Mouse (Mus musculus) hindbrain, postnatal 0 days (tissue): ENCODE data around the gene Pth2. TPM values are rescaled to one million over a fixed set of nuclear protein-coding genes. Genes with fewer than 3 reads are reported as not detected.
"Not testable (repeated sequence)": the region's sequence is repeated elsewhere in the genome, so short reads cannot be mapped to it uniquely, and the experiment has no call there.

Experiments used
- ATAC-seq: fragments of 200-750 bp; cut with Nextera tagmentation; 2 replicates; pipeline ENCODE4 v1.8.0; 2017; ENCODE audit warnings: mild to moderate bottlenecking, moderate TSS enrichment, moderate library complexity
- DNase-seq: peaks from one replicate; pipeline ENCODE4 v3.0.0-alpha.2; 2015; ENCODE audit warnings: low spot score
- H3K27ac ChIP-seq: fragments of 300-500 bp; sonication (generic); 2 replicates; pipeline ENCODE4 v1.5.1; 2014; ENCODE audit warnings: mild to moderate bottlenecking
- H3K27me3 ChIP-seq: fragments of 300-500 bp; sonication (generic); 2 replicates; pipeline ENCODE4 v1.6.1; 2014; ENCODE audit warnings: low read length, mixed read lengths; ENCODE audit not compliant: insufficient read depth
- H3K36me3 ChIP-seq: fragments of 300-500 bp; sonication (generic); 2 replicates; pipeline ENCODE4 v1.6.1; 2014; ENCODE audit warnings: low read length, mixed read lengths; ENCODE audit not compliant: insufficient read depth
- H3K4me1 ChIP-seq: fragments of 300-500 bp; sonication (generic); 2 replicates; pipeline ENCODE4 v1.6.1; 2014; ENCODE audit warnings: antibody characterized with exemption, low read length, mixed read lengths; ENCODE audit not compliant: insufficient read depth
- H3K4me2 ChIP-seq: fragments of 300-500 bp; sonication (generic); 2 replicates; pipeline ENCODE4 v1.6.1; 2014; ENCODE audit warnings: low read depth, mild to moderate bottlenecking, low read length, moderate library complexity, mixed read lengths
- H3K4me3 ChIP-seq: fragments of 300-500 bp; sonication (generic); 2 replicates; pipeline ENCODE4 v1.5.1; 2014; ENCODE audit warnings: low read length
- H3K9ac ChIP-seq: fragments of 300-500 bp; sonication (generic); replicated peaks from 2 replicates; pipeline ENCODE4 v1.6.1; 2014; ENCODE audit warnings: mild to moderate bottlenecking, low read length, moderate library complexity, mixed read lengths
- H3K9me3 ChIP-seq: fragments of 300-500 bp; sonication (generic); 2 replicates; pipeline ENCODE4 v1.6.1; 2016; ENCODE audit warnings: low read length, mixed read lengths
- CTCF ChIP-seq: IDR thresholded peaks from 2 replicates; pipeline ENCODE4 v1.5.1; 2016; ENCODE audit warnings: antibody characterized with exemption, control low read depth, low read depth
- WGBS: fragments of 180-500 bp; shearing (Covaris S2); extraction: QIAGEN DNeasy Blood & Tissue Kit; methylation state at CpG from one replicate; pipeline ENCODE4 v1.1.7; 2014; 5-methylcytosine and 5-hydroxymethylcytosine counted together
- polyA plus RNA-seq: library from polyadenylated mRNA; unstranded; fragments of >200 nt; fragmentation: Nextera tagmentation; extraction: Ambion mirVana; gene quantifications from 2 replicates; pipeline ENCODE4 v1.2.1, GENCODE M21; 2015
- total RNA-seq: library from RNA; depleted of rRNA; stranded (reverse); fragments of >200 nt; gene quantifications from 2 replicates; pipeline ENCODE4 v1.2.3, GENCODE M21; 2014

Gene Pth2
- total and polyA plus RNA-seq, 2 experiments from 2014 or later: 2.1 TPM; not detected in 1

DNA sequence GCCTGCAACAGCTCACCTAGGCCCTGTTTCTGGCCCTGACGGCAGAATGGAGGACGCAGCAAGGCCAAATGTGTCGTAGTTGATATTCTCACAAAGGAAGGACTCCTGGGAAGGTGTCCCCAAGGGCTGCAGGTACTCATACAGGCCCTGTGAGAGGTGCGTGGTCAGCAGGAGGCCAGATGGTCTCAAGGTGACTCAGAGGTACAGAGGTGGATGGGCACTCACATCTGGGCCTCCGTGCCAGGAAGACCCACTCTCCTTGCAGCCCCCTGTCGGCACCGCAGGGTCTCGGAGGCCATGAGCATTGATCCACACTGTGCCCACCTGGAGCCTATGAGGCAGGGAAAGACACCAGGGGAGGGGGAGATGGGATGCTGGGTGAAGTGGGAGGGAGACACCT lies 35.3 kb upstream of the Pth2 start:
- Histone ChIP-seq H3K27me3 (no peaks in the 10 kb centered on the region), H3K9me3 (no peaks in the 10 kb centered on the region), H3K4me2 (no peak overlapping the region), H3K4me3 (no peak overlapping the region), H3K9ac (no peak overlapping the region), H3K36me3 (no peaks in the 10 kb centered on the region; the same call in 1 of the 2 replicates), H3K27ac (no peak overlapping the region), H3K4me1 (no peaks in the 10 kb centered on the region)
- WGBS: 93% methylated on average over 8 of the region's 8 CpGs
- ATAC-seq (no peak), DNase-seq (no peak)
- TF ChIP-seq CTCF: no peak

DNA sequence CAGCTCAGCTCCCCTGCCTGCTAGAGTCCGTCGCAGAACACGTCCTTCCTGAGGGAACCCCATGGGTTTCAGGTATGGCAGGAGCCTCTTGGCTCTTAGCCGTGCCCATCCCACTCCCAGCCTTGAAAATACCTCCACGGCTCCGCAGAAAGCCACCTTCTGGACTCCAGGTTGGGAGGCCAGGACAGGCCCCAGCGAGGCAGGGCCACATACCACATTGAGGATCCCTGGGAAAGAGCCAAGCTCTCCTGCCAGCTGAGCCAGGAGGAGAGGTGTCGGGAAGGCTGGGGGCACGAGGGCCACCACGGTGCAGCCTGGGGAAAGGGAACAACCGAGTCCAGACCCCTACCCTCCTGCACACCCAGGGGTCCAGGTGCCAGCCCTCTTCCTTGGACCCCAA lies 33.5 kb upstream of the Pth2 start:
- no peak overlapping the region for H3K9ac ChIP-seq

DNA sequence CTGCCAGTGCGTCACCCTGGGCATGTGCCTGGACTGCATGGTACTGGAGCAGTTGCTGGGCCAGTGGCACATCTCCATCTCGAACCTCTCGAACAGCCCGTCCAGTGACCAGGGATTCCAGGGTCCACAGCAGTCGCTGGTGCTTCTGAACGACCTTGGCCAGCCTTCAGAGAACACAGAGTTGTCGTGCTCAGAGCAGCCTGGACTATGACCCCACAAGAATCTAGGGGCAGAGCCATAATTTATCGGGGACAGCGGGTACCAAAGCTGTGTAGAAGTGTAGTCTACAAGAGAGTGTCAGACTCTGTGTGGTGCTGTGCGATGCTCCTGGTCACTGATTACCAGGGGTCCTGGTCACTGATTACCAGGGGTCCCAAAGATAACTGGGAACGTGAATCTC lies 32.9 kb upstream of the Pth2 start:
- Histone ChIP-seq H3K4me2 (no peak overlapping the region), H3K27me3 (no peaks in the 10 kb centered on the region), H3K9ac (no peak overlapping the region), H3K4me3 (no peak overlapping the region), H3K9me3 (no peaks in the 10 kb centered on the region), H3K36me3 (no peaks in the 10 kb centered on the region; the same call in 1 of the 2 replicates), H3K4me1 (no peaks in the 10 kb centered on the region), H3K27ac (no peak overlapping the region)
- TF ChIP-seq CTCF: no peak
- ATAC-seq (no peak), DNase-seq (no peak)
- WGBS: 87% methylated on average over 11 of the region's 11 CpGs

More for the DNA sequence above, 33.5 kb upstream of the Pth2 start:
- Histone ChIP-seq H3K36me3 (no peaks in the 10 kb centered on the region; the same call in 1 of the 2 replicates), H3K9me3 (no peaks in the 10 kb centered on the region), H3K4me1 (no peaks in the 10 kb centered on the region), H3K27me3 (no peaks in the 10 kb centered on the region), H3K4me3 (no peak overlapping the region), H3K27ac (no peak overlapping the region), H3K4me2 (no peak overlapping the region)
- ATAC-seq (no peak), DNase-seq (no peak)
- 91% methylated on average over 11 of the region's 11 CpGs for WGBS
- no peak for TF ChIP-seq CTCF

DNA sequence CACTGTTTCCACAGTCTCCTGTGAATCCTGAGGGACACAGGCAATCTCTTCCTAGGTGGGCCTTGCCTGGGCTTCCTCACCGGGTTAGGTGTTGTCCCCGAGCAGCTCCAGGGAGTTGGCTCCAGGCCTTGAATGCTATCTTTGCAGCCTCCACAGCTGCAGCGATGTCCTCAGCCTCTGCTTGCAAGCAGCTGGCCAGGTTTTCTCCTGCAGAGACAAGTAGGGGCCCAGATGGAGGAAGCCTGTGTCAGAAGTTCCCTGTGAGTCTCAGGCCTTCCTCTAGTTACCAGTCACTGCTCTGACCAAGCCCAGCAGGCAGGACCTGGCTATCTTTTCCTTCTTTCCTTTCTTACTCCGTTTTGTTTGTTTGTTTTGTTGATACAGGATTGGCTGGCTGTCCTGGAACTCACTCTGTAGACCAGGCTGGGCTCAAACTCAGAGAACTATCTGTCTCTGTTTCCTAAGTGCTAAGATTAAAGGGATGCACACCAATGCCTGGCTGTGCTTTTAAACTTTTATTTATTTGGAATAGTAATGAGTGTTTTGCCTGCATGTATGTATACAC lies 32.2 kb upstream of the Pth2 start:
- 62% methylated on average over 4 of the region's 4 CpGs for WGBS
- H3K9ac ChIP-seq: no peak overlapping the region
- ATAC-seq (no peak), DNase-seq (no peak)
- peaks cover 3% of the 10 kb centered on the region; the same call in 1 of the 2 replicates for H3K4me1 ChIP-seq
- no peak overlapping the region for H3K27ac ChIP-seq
- TF ChIP-seq CTCF: no peak
- H3K27me3 ChIP-seq: no peaks in the 10 kb centered on the region
- no peak overlapping the region for H3K4me3 ChIP-seq
- H3K9me3 ChIP-seq: no peaks in the 10 kb centered on the region
- no peaks in the 10 kb centered on the region; the same call in 1 of the 2 replicates for H3K36me3 ChIP-seq
- H3K4me2 ChIP-seq: no peak overlapping the region

DNA sequence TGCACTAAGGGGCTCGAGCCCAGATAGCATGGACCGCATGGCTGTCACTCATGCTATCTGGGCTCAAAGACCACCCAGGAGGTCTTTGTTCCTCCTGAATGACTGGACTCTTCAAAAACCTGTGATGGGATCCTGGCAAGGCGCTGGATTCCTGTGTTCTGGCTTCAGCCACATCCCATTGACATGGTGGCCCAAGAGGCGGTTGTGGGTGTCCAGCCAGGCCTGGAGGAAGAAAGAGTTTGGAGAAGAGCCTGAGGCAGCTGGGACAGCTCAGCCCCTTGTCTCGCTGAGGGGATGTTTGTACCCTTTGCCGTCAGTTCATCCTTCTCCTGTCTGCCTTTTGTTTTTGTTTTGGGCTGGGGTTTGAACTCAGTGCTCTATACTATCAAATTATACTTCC lies 31.2 kb upstream of the Pth2 start:
- WGBS: 29% methylated on average over 6 of the region's 6 CpGs

DNA sequence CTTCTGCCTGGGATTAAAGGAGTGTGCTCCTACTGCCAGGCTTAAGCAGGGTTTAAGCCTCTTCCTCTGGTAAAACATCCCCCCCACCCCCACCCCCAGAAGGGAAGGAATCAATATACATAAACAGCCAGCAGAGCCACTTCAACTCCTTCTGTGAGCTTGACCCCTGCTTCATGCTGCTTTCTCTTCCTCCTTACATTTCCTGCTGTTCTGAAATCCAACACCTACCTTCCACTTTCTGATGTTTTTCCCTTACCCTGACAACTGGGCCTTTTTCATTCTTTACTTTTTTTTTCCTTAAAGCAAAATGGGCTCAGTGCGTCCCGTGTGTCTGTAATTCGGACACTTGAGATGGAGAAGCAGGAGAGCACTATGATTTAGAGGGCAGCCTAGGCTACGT lies 30.5 kb upstream of the Pth2 start:
- no peak for ATAC-seq
- Histone ChIP-seq H3K4me2 (no peak overlapping the region), H3K27ac (no peak overlapping the region), H3K9ac (no peak overlapping the region), H3K4me1 (peaks cover 6% of the 10 kb centered on the region; the same call in 1 of the 2 replicates), H3K4me3 (no peak overlapping the region), H3K27me3 (no peaks in the 10 kb centered on the region), H3K9me3 (no peaks in the 10 kb centered on the region), H3K36me3 (no peaks in the 10 kb centered on the region; the same call in 1 of the 2 replicates)
- TF ChIP-seq CTCF: no peak
- WGBS: 74% methylated on average over 4 of the region's 4 CpGs
- no peak for DNase-seq

More for the DNA sequence above, 31.2 kb upstream of the Pth2 start:
- Histone ChIP-seq H3K4me1 (peaks cover 4% of the 10 kb centered on the region; the same call in 1 of the 2 replicates), H3K9me3 (no peaks in the 10 kb centered on the region), H3K27me3 (no peaks in the 10 kb centered on the region), H3K36me3 (no peaks in the 10 kb centered on the region; the same call in 1 of the 2 replicates), H3K4me2 (no peak overlapping the region), H3K4me3 (no peak overlapping the region), H3K27ac (no peak overlapping the region), H3K9ac (no peak overlapping the region)
- no peak for TF ChIP-seq CTCF
- DNase-seq (no peak), ATAC-seq (no peak)

DNA sequence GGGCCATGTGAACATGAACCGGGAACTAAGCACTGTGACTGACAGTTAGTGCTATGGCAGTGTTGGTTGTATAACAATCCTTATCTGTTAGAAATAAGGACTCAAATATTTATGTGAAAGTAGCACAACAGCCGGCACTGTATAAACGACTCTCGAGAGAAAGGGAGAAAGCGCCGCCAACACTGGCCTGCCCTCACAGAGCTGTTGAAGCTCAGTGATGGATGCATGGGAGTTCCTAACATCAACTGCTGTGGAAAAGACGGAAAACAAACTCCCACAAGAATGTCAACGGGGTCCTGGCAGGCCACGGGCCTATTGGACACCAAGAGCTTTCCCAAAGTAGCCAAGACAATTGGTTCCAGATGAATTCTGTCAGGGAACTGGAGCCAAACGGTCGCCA lies 29.5 kb upstream of the Pth2 start:
- Histone ChIP-seq H3K4me1 (peaks cover 7% of the 10 kb centered on the region; the same call in 1 of the 2 replicates), H3K4me3 (no peak overlapping the region), H3K27ac (0 out of 2 replicates have a peak overlapping the region, but pooled peaks have one; percentile 12), H3K27me3 (no peaks in the 10 kb centered on the region), H3K36me3 (no peaks in the 10 kb centered on the region), H3K9ac (no peak overlapping the region), H3K4me2 (no peak overlapping the region), H3K9me3 (no peaks in the 10 kb centered on the region)
- WGBS: 51% methylated on average over 11 of the region's 11 CpGs
- no peak for ATAC-seq
- DNase-seq: no peak
- no peak for TF ChIP-seq CTCF

DNA sequence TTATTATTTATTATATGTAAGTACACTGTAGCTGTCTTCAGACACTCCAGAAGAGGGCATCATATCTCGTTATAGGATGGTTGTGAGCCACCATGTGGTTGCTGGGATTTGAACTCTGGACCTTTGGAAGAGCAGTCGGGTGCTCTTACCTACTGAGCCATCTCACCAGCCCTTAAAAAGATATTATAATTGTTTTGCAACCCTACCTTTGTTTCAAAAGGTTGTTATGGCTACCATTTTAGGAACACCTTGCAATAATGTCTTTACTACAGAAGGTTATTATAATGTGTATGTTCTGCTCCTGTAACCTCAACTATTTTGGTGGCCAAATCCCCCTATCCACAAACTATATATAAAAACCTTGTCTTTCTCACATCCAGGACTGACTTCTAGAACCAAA lies 27.7 kb upstream of the Pth2 start:
- ATAC-seq, DNase-seq, H3K27me3 ChIP-seq, H3K4me2 ChIP-seq, H3K36me3 ChIP-seq, H3K4me1 ChIP-seq, H3K9me3 ChIP-seq, H3K9ac ChIP-seq, H3K4me3 ChIP-seq, H3K27ac ChIP-seq: not testable (repeated sequence)
- WGBS: 93% methylated on average over 2 of the region's 2 CpGs
